Mouse (Mus musculus) liver, postnatal 0 days (tissue): ENCODE data around the gene Olfr397. TPM values are rescaled to one million over a fixed set of nuclear protein-coding genes. Genes with fewer than 3 reads are reported as not detected.

Experiments used
- ATAC-seq: fragments of 200-750 bp; cut with Nextera tagmentation; 2 replicates; pipeline ENCODE4 v1.8.0; 2017; ENCODE audit warnings: mild to moderate bottlenecking, moderate library complexity
- DNase-seq: peaks from one replicate; pipeline ENCODE4 v3.0.0-alpha.2; 2016
- H3K27ac ChIP-seq: fragments of 300-500 bp; sonication (generic); 2 replicates; pipeline ENCODE4 v1.5.1; 2014; ENCODE audit warnings: antibody characterized with exemption, moderate library complexity, mild to moderate bottlenecking, low read depth
- H3K27me3 ChIP-seq: fragments of 300-500 bp; sonication (generic); 2 replicates; pipeline ENCODE4 v1.6.1; 2014; ENCODE audit warnings: low read length, control low read depth, mixed read lengths; ENCODE audit not compliant: insufficient read depth
- H3K36me3 ChIP-seq: fragments of 300-500 bp; sonication (generic); replicated peaks from 2 replicates; pipeline ENCODE4 v1.6.1; 2014; ENCODE audit warnings: mild to moderate bottlenecking, control low read depth, low read length, moderate library complexity, mixed read lengths; ENCODE audit not compliant: insufficient read depth
- H3K4me1 ChIP-seq: fragments of 300-500 bp; sonication (generic); 2 replicates; pipeline ENCODE4 v1.6.1; 2014; ENCODE audit warnings: antibody characterized with exemption, mild to moderate bottlenecking, control low read depth; ENCODE audit not compliant: insufficient read depth
- H3K4me2 ChIP-seq: fragments of 300-500 bp; sonication (generic); 2 replicates; pipeline ENCODE4 v1.6.1; 2014; ENCODE audit warnings: low read depth, mild to moderate bottlenecking, low read length, moderate library complexity, mixed read lengths
- H3K4me3 ChIP-seq: fragments of 300-500 bp; sonication (generic); 2 replicates; pipeline ENCODE4 v1.5.1; 2014; ENCODE audit warnings: low read depth, low read length
- H3K9ac ChIP-seq: fragments of 300-500 bp; sonication (generic); replicated peaks from 2 replicates; pipeline ENCODE4 v1.6.1; 2014; ENCODE audit warnings: mild to moderate bottlenecking, moderate library complexity
- H3K9me3 ChIP-seq: fragments of 300-500 bp; sonication (generic); 2 replicates; pipeline ENCODE4 v1.6.1; 2016; ENCODE audit warnings: mild to moderate bottlenecking, control low read depth, low read length, mixed read lengths
- CTCF ChIP-seq: sonication (generic); IDR thresholded peaks from 2 replicates; pipeline ENCODE4 v1.5.1; 2016; ENCODE audit warnings: antibody characterized with exemption, low read depth
- EP300 ChIP-seq: IDR thresholded peaks from 2 replicates; pipeline ENCODE4 v1.6.1; 2016; ENCODE audit warnings: antibody characterized with exemption, low read depth, mild to moderate bottlenecking
- WGBS: fragments of 180-500 bp; shearing (Covaris S2); extraction: QIAGEN DNeasy Blood & Tissue Kit; methylation state at CpG from one replicate; pipeline ENCODE4 v1.1.7; 2014; ENCODE audit not compliant: insufficient replicate concordance; 5-methylcytosine and 5-hydroxymethylcytosine counted together
- polyA plus RNA-seq: library from polyadenylated mRNA; unstranded; fragments of >200 nt; fragmentation: Nextera tagmentation; extraction: Ambion mirVana; gene quantifications from 2 replicates; pipeline ENCODE4 v1.2.1, GENCODE M21; 2015

The Olfr397 gene
- not detected in 2 replicates for polyA plus RNA-seq

GRCm38 (mm10) chr11:73960517-73960916 is at the start of gene Olfr397:
Gene Olfr397 (plus strand): TSS chr11:73960817.
- no peak within 1 kb of the TSS for H3K4me3 ChIP-seq
- H3K36me3 ChIP-seq: no peaks in the 10 kb centered on the region
- H3K4me2 ChIP-seq: no peak within 1 kb of the TSS
- H3K27me3 ChIP-seq: no peaks in the 10 kb centered on the region
- H3K9me3 ChIP-seq: no peaks in the 10 kb centered on the region
- H3K27ac ChIP-seq: no peak within 1 kb of the TSS
- no peaks in the 10 kb centered on the region for H3K4me1 ChIP-seq
- no peak for TF ChIP-seq CTCF
- no peak for TF ChIP-seq EP300
- no peak for ATAC-seq
- no peak within 1 kb of the TSS for H3K9ac ChIP-seq
- DNase-seq: no peak
- 57% methylated on average over 1 of the region's 1 CpGs for WGBS

DNA sequence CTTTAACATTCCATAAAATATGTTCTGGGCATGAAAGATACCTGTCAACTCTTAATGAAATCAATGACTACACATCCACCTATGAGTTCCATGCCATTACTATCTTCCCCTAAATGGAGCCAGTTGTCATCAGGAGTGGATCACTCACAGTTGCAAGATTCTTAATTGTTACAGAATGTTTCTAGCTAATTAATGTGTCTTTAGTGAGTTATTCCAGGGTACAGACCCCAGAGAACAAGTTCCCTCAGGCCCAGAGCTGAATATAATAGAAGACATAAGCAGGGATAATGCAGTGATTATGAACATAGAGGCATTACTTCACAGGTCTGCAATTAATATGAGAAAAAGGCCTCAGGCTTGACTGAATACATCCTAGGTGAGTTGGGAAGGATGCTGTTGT is 24.2 kb upstream of the Olfr397 start, which contains the start of gene Olfr23:
Olfr23 (plus strand) TSS at position 301 of the 400 bp plus-strand sequence.
- Histone ChIP-seq H3K27ac (no peak within 1 kb of the TSS), H3K4me3 (no peak within 1 kb of the TSS), H3K36me3 (no peaks in the 10 kb centered on the region), H3K9me3 (no peaks in the 10 kb centered on the region; the same call in 1 of the 2 replicates), H3K9ac (no peak within 1 kb of the TSS), H3K4me1 (no peaks in the 10 kb centered on the region), H3K4me2 (no peak within 1 kb of the TSS), H3K27me3 (no peaks in the 10 kb centered on the region)
- DNase-seq (no peak), ATAC-seq (no peak)
- TF ChIP-seq EP300: no peak
- no peak for TF ChIP-seq CTCF

DNA sequence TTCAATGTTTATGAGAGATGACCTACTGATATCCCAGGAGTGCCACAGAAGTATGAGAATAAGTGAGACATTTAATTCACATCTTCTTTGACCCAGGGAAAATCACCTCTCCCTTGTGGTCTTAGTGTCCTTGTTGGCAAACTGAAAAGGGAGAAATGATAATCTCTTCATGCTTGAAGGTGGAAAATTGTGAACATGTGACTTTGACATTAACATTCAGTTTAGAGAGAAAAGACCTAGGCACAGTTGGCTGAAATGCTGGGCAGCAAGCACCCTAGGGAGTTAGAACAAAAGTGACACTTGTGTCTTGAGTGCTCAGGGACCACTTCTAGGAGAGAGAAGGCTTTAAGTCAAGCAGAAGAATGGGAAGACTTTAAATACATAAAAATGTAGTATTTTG is 29.7 kb downstream of the Olfr397 start, which contains the start of gene Olfr398:
Olfr398 (minus strand) TSS at position 101 of the 400 bp plus-strand sequence.
- Histone ChIP-seq H3K9me3 (no peaks in the 10 kb centered on the region), H3K27ac (no peak within 1 kb of the TSS), H3K9ac (no peak within 1 kb of the TSS), H3K4me2 (no peak within 1 kb of the TSS), H3K36me3 (no peaks in the 10 kb centered on the region), H3K4me1 (no peaks in the 10 kb centered on the region), H3K27me3 (no peaks in the 10 kb centered on the region), H3K4me3 (no peak within 1 kb of the TSS)
- no peak for DNase-seq
- ATAC-seq: no peak
- TF ChIP-seq EP300 (no peak), CTCF (no peak)

DNA sequence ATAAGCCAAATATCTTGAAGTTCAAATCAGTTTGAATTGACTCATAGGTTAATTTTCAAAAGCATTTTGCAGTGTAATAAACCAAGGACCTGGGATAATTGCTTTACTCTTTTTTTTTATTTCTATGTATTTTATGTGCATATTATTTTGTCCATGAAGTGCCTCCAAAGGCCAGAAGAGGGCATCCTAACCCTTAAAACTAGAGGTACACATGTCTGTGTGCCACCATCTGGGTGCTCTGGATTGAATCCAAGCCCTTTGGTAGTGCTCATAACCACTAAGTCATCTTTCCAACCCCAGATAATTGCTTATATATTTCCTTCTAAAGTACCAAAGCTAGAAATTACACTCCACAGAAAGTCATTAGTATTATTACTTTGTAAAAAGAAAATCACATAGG is 32.5 kb downstream of the Olfr397 start:
- H3K36me3 ChIP-seq: no peaks in the 10 kb centered on the region
- no peak overlapping the region for H3K4me3 ChIP-seq
- H3K9ac ChIP-seq: no peak overlapping the region
- no peaks in the 10 kb centered on the region for H3K27me3 ChIP-seq
- DNase-seq (no peak), ATAC-seq (no peak)
- H3K4me2 ChIP-seq: no peak overlapping the region
- H3K9me3 ChIP-seq: no peaks in the 10 kb centered on the region
- H3K27ac ChIP-seq: no peak overlapping the region
- H3K4me1 ChIP-seq: no peaks in the 10 kb centered on the region
- TF ChIP-seq EP300: no peak
- no peak for TF ChIP-seq CTCF

Other genes with a start within 250 kb of the Olfr397 start
- gene Olfr389, start 180.1 kb upstream of the Olfr397 start, polyA plus RNA-seq: not detected in 2 replicates
- not detected in 2 replicates for gene Olfr390, start 177.9 kb upstream of the Olfr397 start, polyA plus RNA-seq
- not detected in 2 replicates for gene Olfr391-ps, start 157.8 kb upstream of the Olfr397 start, polyA plus RNA-seq
- gene Olfr392, start 143.8 kb upstream of the Olfr397 start, polyA plus RNA-seq: not detected in 2 replicates
- gene Olfr393, start 109.4 kb upstream of the Olfr397 start, polyA plus RNA-seq: not detected in 2 replicates
- not detected in 2 replicates for gene Olfr394, start 70.0 kb upstream of the Olfr397 start, polyA plus RNA-seq
- not detected in 2 replicates for gene Olfr395, start 51.5 kb upstream of the Olfr397 start, polyA plus RNA-seq
- gene Olfr23, start 24.1 kb upstream of the Olfr397 start, polyA plus RNA-seq: not detected in 2 replicates
- gene Olfr398, start 29.6 kb downstream of the Olfr397 start, polyA plus RNA-seq: not detected in 2 replicates
- not detected in 2 replicates for gene Olfr139, start 95.7 kb downstream of the Olfr397 start, polyA plus RNA-seq
- not detected in 2 replicates for gene Olfr399, start 95.8 kb downstream of the Olfr397 start, polyA plus RNA-seq
- gene Zfp616, start 109.1 kb downstream of the Olfr397 start, polyA plus RNA-seq: not detected in 2 replicates
- not detected in 2 replicates for gene Olfr401, start 152.9 kb downstream of the Olfr397 start, polyA plus RNA-seq
- gene Olfr402, start 192.7 kb downstream of the Olfr397 start, polyA plus RNA-seq: not detected in 2 replicates
- gene Olfr403, start 225.4 kb downstream of the Olfr397 start, polyA plus RNA-seq: not detected in 2 replicates